Mouse (Mus musculus): Measurements from ENCODE around the gene Ddx42. TPM values are rescaled to one million over a fixed set of nuclear protein-coding genes. Genes with fewer than 3 reads are reported as not detected.

The Ddx42 gene
- 8.3 and 10.0 TPM in 2 replicates for polyA plus RNA-seq (2012; rRNA removed)

DNA sequence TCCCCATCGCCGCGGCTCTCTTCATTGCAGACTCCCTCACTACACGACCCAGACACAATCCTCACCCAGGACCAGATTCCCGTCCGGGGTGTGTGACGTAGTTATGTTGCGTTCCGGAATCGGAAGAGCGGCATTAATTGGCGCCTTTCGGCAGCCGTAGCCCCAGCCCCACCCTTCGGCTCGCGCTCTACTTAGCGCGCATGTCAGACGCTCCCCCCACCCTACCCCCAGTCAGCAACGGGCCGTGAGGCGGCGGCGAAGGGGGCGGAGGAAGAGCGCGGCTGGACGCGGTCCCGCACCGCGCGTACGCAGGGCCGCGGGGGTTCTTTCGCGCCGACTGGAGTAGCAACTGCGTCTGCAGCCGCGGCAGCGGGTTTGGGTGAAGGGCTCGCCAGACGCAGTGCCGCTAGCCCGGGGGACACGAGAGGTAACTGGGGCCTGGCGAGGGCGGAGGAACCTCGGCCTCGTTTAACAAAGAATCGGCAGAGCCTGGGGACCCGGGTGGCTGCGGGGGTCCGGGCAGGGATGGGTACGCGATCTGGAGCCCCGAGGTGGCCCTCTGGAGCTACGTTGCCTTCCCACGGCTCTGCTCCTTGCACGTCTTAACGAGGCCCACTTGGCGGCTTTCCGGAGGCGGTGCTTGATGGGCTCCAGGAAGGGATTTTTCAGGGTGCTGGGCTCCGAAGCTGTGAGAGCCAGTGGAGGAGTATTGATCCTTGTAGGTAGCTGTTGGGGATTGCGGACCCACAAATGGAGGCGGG, at the start of gene Ddx42:
Gene Ddx42 (plus strand): TSS at position 197 of the 761 bp plus-strand sequence.
- no peaks in the 10 kb centered on the region for H3K27me3 ChIP-seq (replicated peaks; ENCODE audit: control insufficient read depth, insufficient read depth, low read length)
- peak within 1 kb of the TSS; percentile 94 for H3K27ac ChIP-seq (ENCODE audit: insufficient read depth, low read depth, low read length)
- H3K4me1 ChIP-seq (ENCODE audit: control insufficient read depth, insufficient read depth, low read length) = peaks cover 12% of the 10 kb centered on the region; the same call in 1 of the 2 replicates
- peak; percentile 95 for DNase-seq
- under 1% methylated on average over 70 of the region's 70 CpGs for WGBS
- TF ChIP-seq POLR2A (IDR thresholded peaks at IDR 0.05; ENCODE audit: low read depth, low read length) (peak; percentile 41), CTCF (conservative IDR thresholded peaks at IDR 0.05; ENCODE audit: insufficient read depth, insufficient read length, low read depth, low read length) (no peak)
- H3K4me3 ChIP-seq (ENCODE audit: insufficient read depth, low read depth, low read length) = peak within 1 kb of the TSS; percentile 95
- peaks cover 2% of the 10 kb centered on the region for H3K36me3 ChIP-seq (ENCODE audit: control insufficient read depth, insufficient read depth, low read length)

DNA sequence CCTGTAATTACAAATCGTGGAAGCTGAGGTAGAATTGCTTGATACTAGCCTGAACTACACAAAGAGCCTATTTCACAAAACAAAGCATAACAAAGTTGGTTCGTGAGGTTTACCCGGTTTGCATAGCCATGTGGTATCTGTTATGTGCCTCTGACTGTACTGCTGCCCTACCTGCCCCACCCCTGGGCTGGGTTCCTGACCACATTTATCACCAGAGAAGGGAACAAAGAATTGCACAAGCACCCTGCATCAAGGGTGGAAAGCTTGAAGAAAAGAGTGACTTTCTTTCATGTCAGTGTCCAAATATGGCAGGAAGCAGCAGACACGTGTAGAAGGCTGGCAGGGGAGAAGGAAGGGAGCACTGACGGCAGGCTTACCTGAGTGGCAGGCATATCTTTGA, 49.3 kb upstream of the Ddx42 start:
- Histone ChIP-seq H3K27ac (ENCODE audit: insufficient read depth, low read depth, low read length) (no peak overlapping the region), H3K27me3 (replicated peaks; ENCODE audit: control insufficient read depth, insufficient read depth, low read length) (no peaks in the 10 kb centered on the region), H3K4me1 (ENCODE audit: control insufficient read depth, insufficient read depth, low read length) (no peaks in the 10 kb centered on the region), H3K36me3 (ENCODE audit: control insufficient read depth, insufficient read depth, low read length) (no peaks in the 10 kb centered on the region; the same call in 1 of the 2 replicates), H3K4me3 (ENCODE audit: insufficient read depth, low read depth, low read length) (no peak overlapping the region)
- no peak for DNase-seq
- WGBS = 81% methylated on average over 5 of the region's 5 CpGs
- TF ChIP-seq POLR2A (IDR thresholded peaks at IDR 0.05; ENCODE audit: low read depth, low read length) (no peak), CTCF (conservative IDR thresholded peaks at IDR 0.05; ENCODE audit: insufficient read depth, insufficient read length, low read depth, low read length) (no peak)

DNA sequence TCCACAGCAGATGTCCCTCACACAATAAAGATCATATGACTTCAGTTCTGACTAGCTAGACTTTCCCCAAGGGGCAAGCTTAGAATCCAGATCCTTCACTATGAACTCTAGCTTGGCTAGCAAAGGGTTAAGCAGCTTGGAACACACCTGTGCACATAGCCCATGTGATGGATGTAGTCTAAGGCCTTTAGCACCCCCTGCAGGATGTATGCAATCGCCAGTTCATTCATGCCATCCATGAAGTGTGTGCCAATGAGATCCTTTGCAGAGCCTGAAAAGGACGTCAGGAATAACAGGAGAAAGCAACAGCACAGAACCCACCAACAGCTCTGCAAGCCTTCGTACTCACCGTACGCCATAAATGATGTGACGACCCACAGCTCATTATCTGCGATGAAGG, 45.9 kb upstream of the Ddx42 start:
- WGBS = 85% methylated on average over 7 of the region's 7 CpGs
- Histone ChIP-seq H3K4me1 (ENCODE audit: control insufficient read depth, insufficient read depth, low read length) (no peaks in the 10 kb centered on the region), H3K4me3 (ENCODE audit: insufficient read depth, low read depth, low read length) (no peak overlapping the region), H3K27me3 (replicated peaks; ENCODE audit: control insufficient read depth, insufficient read depth, low read length) (no peaks in the 10 kb centered on the region), H3K36me3 (ENCODE audit: control insufficient read depth, insufficient read depth, low read length) (no peaks in the 10 kb centered on the region; the same call in 1 of the 2 replicates), H3K27ac (ENCODE audit: insufficient read depth, low read depth, low read length) (no peak overlapping the region)
- no peak for TF ChIP-seq POLR2A (IDR thresholded peaks at IDR 0.05; ENCODE audit: low read depth, low read length)
- TF ChIP-seq CTCF (conservative IDR thresholded peaks at IDR 0.05; ENCODE audit: insufficient read depth, insufficient read length, low read depth, low read length) = peak; percentile 54
- DNase-seq = no peak

DNA sequence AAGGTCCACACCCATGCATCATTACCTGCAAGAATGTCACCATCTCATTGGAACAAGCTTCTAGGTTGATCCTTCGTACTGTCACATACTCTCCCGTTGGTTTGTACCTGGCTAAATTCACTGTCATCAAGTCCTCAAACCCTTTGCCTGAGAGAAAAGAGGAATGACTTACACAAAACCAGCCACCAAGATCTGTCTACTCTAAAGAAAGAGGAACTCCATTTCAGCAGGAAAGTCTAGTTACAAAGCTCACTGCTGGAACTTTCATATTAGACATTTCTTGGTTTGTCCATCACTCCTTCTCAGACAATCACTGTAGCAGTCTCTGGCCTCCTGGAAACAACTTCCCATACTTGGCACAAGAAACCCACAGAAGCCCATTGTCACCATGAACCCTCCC, 43.5 kb upstream of the Ddx42 start:
- 96% methylated on average over 2 of the region's 2 CpGs for WGBS
- H3K36me3 ChIP-seq (ENCODE audit: control insufficient read depth, insufficient read depth, low read length) = no peaks in the 10 kb centered on the region

DNA sequence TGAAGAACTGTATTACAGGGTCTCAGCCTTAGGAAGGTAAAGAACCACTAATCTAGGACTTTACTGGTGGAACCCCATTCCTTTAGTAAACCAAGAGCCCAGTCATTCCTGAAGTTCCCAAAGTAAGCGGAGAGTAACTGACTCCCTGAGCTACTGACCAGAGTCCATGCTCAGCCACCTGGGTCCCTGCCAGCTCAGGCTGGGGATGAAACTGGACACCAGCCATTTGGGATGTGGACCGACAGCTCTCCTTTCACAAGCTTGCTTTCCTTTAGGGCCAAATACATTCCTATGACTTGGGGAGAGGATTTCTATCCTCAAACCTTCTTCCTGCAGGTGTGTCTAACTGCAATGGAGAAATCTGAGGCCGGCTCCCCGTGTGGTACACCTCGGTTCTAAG, 42.4 kb upstream of the Ddx42 start:
- 53% methylated on average over 5 of the region's 5 CpGs for WGBS
- Histone ChIP-seq H3K4me3 (ENCODE audit: insufficient read depth, low read depth, low read length) (no peak overlapping the region), H3K4me1 (ENCODE audit: control insufficient read depth, insufficient read depth, low read length) (no peaks in the 10 kb centered on the region), H3K36me3 (ENCODE audit: control insufficient read depth, insufficient read depth, low read length) (no peaks in the 10 kb centered on the region), H3K27ac (ENCODE audit: insufficient read depth, low read depth, low read length) (no peak overlapping the region), H3K27me3 (replicated peaks; ENCODE audit: control insufficient read depth, insufficient read depth, low read length) (no peaks in the 10 kb centered on the region)
- peak; percentile 86 for DNase-seq
- TF ChIP-seq CTCF (conservative IDR thresholded peaks at IDR 0.05; ENCODE audit: insufficient read depth, insufficient read length, low read depth, low read length) = no peak
- no peak for TF ChIP-seq POLR2A (IDR thresholded peaks at IDR 0.05; ENCODE audit: low read depth, low read length)

More for the DNA sequence above, 43.5 kb upstream of the Ddx42 start:
- TF ChIP-seq CTCF (conservative IDR thresholded peaks at IDR 0.05; ENCODE audit: insufficient read depth, insufficient read length, low read depth, low read length) (no peak), POLR2A (IDR thresholded peaks at IDR 0.05; ENCODE audit: low read depth, low read length) (no peak)
- Histone ChIP-seq H3K4me1 (ENCODE audit: control insufficient read depth, insufficient read depth, low read length) (no peaks in the 10 kb centered on the region), H3K27ac (ENCODE audit: insufficient read depth, low read depth, low read length) (no peak overlapping the region), H3K27me3 (replicated peaks; ENCODE audit: control insufficient read depth, insufficient read depth, low read length) (no peaks in the 10 kb centered on the region), H3K4me3 (ENCODE audit: insufficient read depth, low read depth, low read length) (no peak overlapping the region)
- DNase-seq = no peak

DNA sequence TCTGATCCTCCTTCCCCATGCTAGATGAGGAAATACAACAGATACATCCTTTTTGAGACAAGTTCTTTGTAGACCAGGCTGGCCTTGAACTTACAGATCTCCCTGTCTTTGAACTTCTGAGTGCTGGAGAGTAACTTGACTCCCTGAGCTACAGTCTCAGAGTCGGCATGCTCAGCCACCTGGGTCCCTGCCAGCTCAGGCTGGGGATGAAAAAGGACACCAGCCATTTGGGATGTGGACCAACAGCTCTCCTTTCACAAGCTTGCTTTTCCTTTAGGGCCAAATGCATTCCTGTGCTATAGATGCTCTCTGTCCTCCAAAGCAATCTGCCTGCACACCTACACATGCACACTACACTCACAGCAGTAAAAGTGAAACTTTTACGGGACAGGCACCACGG, 41.6 kb upstream of the Ddx42 start:
- 41% methylated on average over 3 of the region's 3 CpGs for WGBS
- H3K4me3 ChIP-seq (ENCODE audit: insufficient read depth, low read depth, low read length) = no peak overlapping the region
- no peaks in the 10 kb centered on the region for H3K27me3 ChIP-seq (replicated peaks; ENCODE audit: control insufficient read depth, insufficient read depth, low read length)
- TF ChIP-seq CTCF (conservative IDR thresholded peaks at IDR 0.05; ENCODE audit: insufficient read depth, insufficient read length, low read depth, low read length) (no peak), POLR2A (IDR thresholded peaks at IDR 0.05; ENCODE audit: low read depth, low read length) (no peak)
- no peak for DNase-seq
- H3K36me3 ChIP-seq (ENCODE audit: control insufficient read depth, insufficient read depth, low read length) = no peaks in the 10 kb centered on the region
- no peak overlapping the region for H3K27ac ChIP-seq (ENCODE audit: insufficient read depth, low read depth, low read length)
- no peaks in the 10 kb centered on the region for H3K4me1 ChIP-seq (ENCODE audit: control insufficient read depth, insufficient read depth, low read length)

DNA sequence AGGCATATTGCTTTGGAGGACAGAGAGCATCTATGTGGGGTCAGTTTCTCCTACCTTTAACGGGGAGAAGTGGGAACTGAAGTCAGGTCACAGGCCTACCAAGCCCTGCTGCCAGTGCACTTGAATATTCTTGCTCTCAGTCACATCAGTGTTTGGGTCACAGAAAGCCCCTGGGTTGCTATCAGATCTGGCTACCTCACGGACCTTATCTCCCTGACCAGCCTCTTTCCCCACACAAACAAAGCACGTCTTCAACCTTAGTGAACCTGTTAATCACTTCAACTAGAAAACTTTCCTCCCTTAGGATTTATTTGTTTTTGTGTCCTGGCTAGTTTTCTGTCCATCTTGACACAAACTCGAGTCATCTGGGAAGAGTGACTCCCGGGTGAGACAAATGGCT, 40.4 kb upstream of the Ddx42 start:
- WGBS = 88% methylated on average over 5 of the region's 5 CpGs

More for the DNA sequence above, 40.4 kb upstream of the Ddx42 start:
- no peak overlapping the region for H3K27ac ChIP-seq (ENCODE audit: insufficient read depth, low read depth, low read length)
- no peaks in the 10 kb centered on the region for H3K36me3 ChIP-seq (ENCODE audit: control insufficient read depth, insufficient read depth, low read length)
- TF ChIP-seq CTCF (conservative IDR thresholded peaks at IDR 0.05; ENCODE audit: insufficient read depth, insufficient read length, low read depth, low read length) (no peak), POLR2A (IDR thresholded peaks at IDR 0.05; ENCODE audit: low read depth, low read length) (no peak)
- no peaks in the 10 kb centered on the region for H3K27me3 ChIP-seq (replicated peaks; ENCODE audit: control insufficient read depth, insufficient read depth, low read length)
- no peaks in the 10 kb centered on the region for H3K4me1 ChIP-seq (ENCODE audit: control insufficient read depth, insufficient read depth, low read length)
- H3K4me3 ChIP-seq (ENCODE audit: insufficient read depth, low read depth, low read length) = no peak overlapping the region
- no peak for DNase-seq
